Mouse (Mus musculus) heart, embryonic 13.5 days (tissue): ENCODE measurements around the gene Mllt1. TPM values are rescaled to one million over a fixed set of nuclear protein-coding genes. Genes with fewer than 3 reads are reported as not detected.
A peak's percentile ranks its signal among the peaks of the same experiment; 100 is the strongest.
"Not testable (repeated sequence)": the region's sequence is repeated elsewhere in the genome, so short reads cannot be mapped to it uniquely, and the experiment has no call there.

Source experiments
- ATAC-seq: fragments of 200-750 bp; cut with Nextera tagmentation; 2 replicates; pipeline ENCODE4 v1.8.0; 2017; ENCODE audit warnings: moderate TSS enrichment; ENCODE audit not compliant: insufficient number of reproducible peaks, low FRiP score, low TSS enrichment; ENCODE audit errors: extremely low read depth
- H3K27ac ChIP-seq: fragments of 300-500 bp; sonication (generic); replicated peaks from 2 replicates; pipeline ENCODE4 v1.5.1; 2015; ENCODE audit warnings: moderate library complexity, mild to moderate bottlenecking, inconsistent platforms
- H3K27me3 ChIP-seq: fragments of 300-500 bp; sonication (generic); replicated peaks from 2 replicates; pipeline ENCODE4 v1.6.1; 2015; ENCODE audit warnings: mild to moderate bottlenecking, inconsistent platforms
- H3K36me3 ChIP-seq: fragments of 300-500 bp; sonication (generic); 2 replicates; pipeline ENCODE4 v1.6.1; 2015; ENCODE audit warnings: mild to moderate bottlenecking, inconsistent platforms
- H3K4me1 ChIP-seq: fragments of 300-500 bp; sonication (generic); 2 replicates; pipeline ENCODE4 v1.6.1; 2015; ENCODE audit warnings: inconsistent platforms
- H3K4me2 ChIP-seq: fragments of 300-500 bp; sonication (generic); 2 replicates; pipeline ENCODE4 v1.6.1; 2015; ENCODE audit warnings: inconsistent platforms, mild to moderate bottlenecking, moderate library complexity
- H3K4me3 ChIP-seq: fragments of 300-500 bp; sonication (generic); 2 replicates; pipeline ENCODE4 v1.5.1; 2015; ENCODE audit warnings: moderate library complexity, mild to moderate bottlenecking, inconsistent platforms
- H3K9ac ChIP-seq: fragments of 300-500 bp; sonication (generic); 2 replicates; pipeline ENCODE4 v1.6.1; 2015; ENCODE audit warnings: inconsistent platforms, mild to moderate bottlenecking, moderate library complexity
- H3K9me3 ChIP-seq: fragments of 300-500 bp; sonication (generic); 2 replicates; pipeline ENCODE4 v1.6.1; 2016; ENCODE audit warnings: inconsistent platforms
- WGBS: fragments of 180-500 bp; shearing (Covaris S2); methylation state at CpG from one replicate; pipeline ENCODE4 v1.1.7; 2015; ENCODE audit warnings: mixed read lengths; 5-methylcytosine and 5-hydroxymethylcytosine counted together
- polyA plus RNA-seq: library from polyadenylated mRNA; unstranded; fragments of >200 nt; fragmentation: Nextera tagmentation; extraction: Ambion mirVana; gene quantifications from 2 replicates; pipeline ENCODE4 v1.2.1, GENCODE M21; 2015

The Mllt1 gene
- polyA plus RNA-seq, 1 experiment from 2014 or later, result 34.8 TPM

DNA sequence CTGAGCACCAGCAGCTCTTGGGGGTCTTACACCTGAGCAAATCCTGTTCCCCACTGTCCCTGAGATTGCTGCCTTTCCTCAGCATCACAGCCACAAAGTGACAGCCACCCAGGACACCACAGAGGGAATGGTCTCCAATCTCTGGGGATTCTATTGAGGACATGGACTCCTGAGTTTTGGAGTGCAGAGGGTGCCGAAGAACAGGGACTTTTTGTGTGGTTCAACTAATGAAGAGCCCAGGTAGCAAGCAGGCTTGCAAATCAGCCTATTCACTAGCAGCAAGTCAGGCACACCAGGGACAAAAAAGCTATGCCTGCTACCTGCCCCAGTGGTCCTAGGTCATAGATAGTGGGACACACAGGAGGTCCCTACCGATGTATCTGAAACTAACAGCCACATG is 1.8 kb downstream of the Mllt1 start:
- H3K9ac ChIP-seq, result peak overlapping the region; percentile 98
- no peak overlapping the region for H3K27ac ChIP-seq
- peak overlapping the region; percentile 16; the same call in 1 of the 2 replicates for H3K4me3 ChIP-seq
- H3K36me3 ChIP-seq, result no peaks in the 10 kb centered on the region
- H3K9me3 ChIP-seq, result no peaks in the 10 kb centered on the region
- H3K27me3 ChIP-seq, result 0 out of 2 replicates have a peak, but pooled peaks cover 5% of the 10 kb centered on the region
- peaks cover 50% of the 10 kb centered on the region for H3K4me1 ChIP-seq
- no peak for ATAC-seq
- peak overlapping the region; percentile 96 for H3K4me2 ChIP-seq
- WGBS, result 87% methylated on average over 2 of the region's 2 CpGs

DNA sequence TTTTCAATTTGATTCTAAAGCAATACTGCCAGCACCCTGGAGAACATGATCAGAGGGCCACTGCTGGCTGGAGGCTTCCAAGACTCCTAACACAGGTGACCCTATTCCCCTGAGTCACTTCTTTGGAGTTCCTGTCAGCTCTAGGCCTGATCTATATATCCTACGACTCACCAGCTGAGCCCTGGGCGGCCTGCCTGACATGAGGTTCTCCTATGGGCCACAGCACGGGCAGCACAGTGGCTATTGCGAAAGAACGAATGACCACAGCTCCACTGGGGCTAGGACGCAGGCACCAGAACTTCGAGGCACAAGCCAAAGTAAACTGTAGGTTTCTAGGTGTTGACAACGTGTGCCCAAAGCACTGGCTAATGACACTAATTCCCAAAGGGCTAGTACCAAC is 5.2 kb downstream of the Mllt1 start:
- WGBS, result 77% methylated on average over 8 of the region's 8 CpGs
- Histone ChIP-seq H3K4me2 (no peak overlapping the region), H3K9ac (0 out of 2 replicates have a peak overlapping the region, but pooled peaks have one; percentile 2), H3K27me3 (no peaks in the 10 kb centered on the region), H3K4me3 (no peak overlapping the region), H3K27ac (peak overlapping the region; percentile 63), H3K36me3 (peaks cover 21% of the 10 kb centered on the region), H3K4me1 (peaks cover 56% of the 10 kb centered on the region), H3K9me3 (no peaks in the 10 kb centered on the region)
- no peak for ATAC-seq

DNA sequence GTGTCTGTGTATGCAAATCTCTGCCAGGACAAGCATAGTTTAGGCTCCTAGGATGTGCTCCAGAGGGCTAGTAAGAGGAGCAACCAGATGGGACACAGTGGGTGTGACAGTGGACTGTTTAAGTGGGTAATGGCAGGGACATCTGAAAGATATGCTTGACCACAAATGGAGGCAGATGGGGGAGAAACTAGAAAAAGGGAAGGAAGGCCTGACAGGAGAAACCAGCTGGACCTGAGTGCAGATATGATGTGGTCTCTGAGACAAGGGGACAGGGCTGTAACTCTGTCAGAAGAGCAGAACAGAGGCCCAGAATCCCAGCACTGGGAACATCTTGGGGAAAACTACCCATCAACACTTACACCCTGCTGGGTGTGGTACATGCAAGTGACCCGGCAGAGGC is 5.7 kb downstream of the Mllt1 start:
- no peaks in the 10 kb centered on the region for H3K27me3 ChIP-seq
- H3K4me2 ChIP-seq, result no peak overlapping the region
- peak overlapping the region; percentile 63 for H3K27ac ChIP-seq
- WGBS, result 68% methylated on average over 1 of the region's 1 CpGs
- peaks cover 25% of the 10 kb centered on the region for H3K36me3 ChIP-seq
- no peak for ATAC-seq
- peak overlapping the region; percentile 2; the same call in 1 of the 2 replicates for H3K9ac ChIP-seq
- no peak overlapping the region for H3K4me3 ChIP-seq
- H3K9me3 ChIP-seq, result no peaks in the 10 kb centered on the region
- H3K4me1 ChIP-seq, result peaks cover 53% of the 10 kb centered on the region

DNA sequence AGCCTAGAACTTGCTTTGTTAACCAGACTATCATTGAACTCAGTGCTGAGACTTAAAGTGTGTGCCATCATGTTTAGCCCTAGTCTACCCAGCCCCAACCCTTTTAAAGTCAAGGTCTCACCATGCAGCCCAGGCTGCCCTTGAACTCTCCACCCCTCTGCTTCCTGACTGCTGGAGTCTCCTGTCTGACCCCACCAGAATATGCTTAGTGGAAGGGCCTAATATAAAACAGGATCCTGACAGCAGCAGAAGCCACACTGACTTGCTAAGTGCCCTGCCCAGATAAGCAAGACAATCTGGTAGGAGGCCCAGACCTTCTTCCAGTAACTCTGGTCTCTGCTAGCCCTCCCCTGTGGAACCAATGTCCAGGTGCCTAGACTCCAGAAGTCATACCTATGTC is 6.1 kb downstream of the Mllt1 start:
- Histone ChIP-seq H3K9ac (peak overlapping the region; percentile 2; the same call in 1 of the 2 replicates), H3K36me3 (peaks cover 30% of the 10 kb centered on the region), H3K27ac (peak overlapping the region; percentile 63), H3K9me3 (no peaks in the 10 kb centered on the region), H3K4me2 (no peak overlapping the region), H3K4me1 (peaks cover 49% of the 10 kb centered on the region), H3K4me3 (no peak overlapping the region), H3K27me3 (no peaks in the 10 kb centered on the region)
- no peak for ATAC-seq

DNA sequence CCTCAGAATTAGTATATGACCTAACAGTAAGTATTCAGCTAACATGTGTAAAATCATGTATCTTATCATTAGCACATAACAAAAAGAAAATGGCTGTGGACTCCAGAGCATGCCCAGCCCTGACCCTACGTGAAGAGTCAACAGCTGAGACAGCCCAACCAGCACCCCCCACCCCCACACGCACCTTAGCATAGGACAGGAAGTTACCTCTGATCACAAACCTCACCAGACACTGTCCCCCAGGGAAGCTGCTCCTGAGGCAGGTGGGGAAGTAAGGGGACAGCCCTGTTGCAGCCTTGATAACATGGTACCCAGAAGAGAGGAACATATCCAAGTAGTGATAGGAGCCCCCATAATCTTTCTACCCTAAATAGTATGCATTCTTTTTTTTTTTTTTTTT is 9.2 kb downstream of the Mllt1 start:
- WGBS, result 90% methylated on average over 2 of the region's 2 CpGs

DNA sequence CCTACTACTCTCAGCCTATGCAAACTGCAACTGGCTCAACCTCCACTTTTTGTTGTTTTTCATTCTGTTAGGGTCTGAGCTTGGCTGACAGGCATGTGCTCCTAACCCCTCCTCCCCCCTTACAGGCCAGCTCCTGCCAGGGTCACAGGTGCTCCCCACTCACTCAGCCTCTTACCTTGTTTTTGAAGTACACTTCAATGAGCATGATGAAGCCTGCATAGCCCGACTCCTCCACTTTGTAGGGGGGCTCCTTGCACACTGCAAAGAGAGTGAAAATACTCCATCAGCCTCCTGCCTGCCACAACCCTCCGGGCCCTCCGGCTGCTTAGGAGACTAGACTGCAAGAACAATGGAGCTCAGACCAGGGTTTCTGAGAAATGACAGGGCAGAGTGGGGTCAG is 15.5 kb downstream of the Mllt1 start:
- 81% methylated on average over 3 of the region's 3 CpGs for WGBS
- Histone ChIP-seq H3K36me3 (peaks cover 90% of the 10 kb centered on the region), H3K4me2 (no peak overlapping the region), H3K9ac (no peak overlapping the region), H3K27ac (no peak overlapping the region), H3K4me3 (no peak overlapping the region), H3K4me1 (peaks cover 8% of the 10 kb centered on the region; the same call in 1 of the 2 replicates), H3K27me3 (no peaks in the 10 kb centered on the region), H3K9me3 (no peaks in the 10 kb centered on the region)
- no peak for ATAC-seq

More for the DNA sequence above, 9.2 kb downstream of the Mllt1 start:
- Histone ChIP-seq H3K27ac (no peak overlapping the region), H3K4me3 (no peak overlapping the region), H3K9me3 (no peaks in the 10 kb centered on the region), H3K27me3 (no peaks in the 10 kb centered on the region), H3K4me1 (peaks cover 29% of the 10 kb centered on the region), H3K9ac (no peak overlapping the region), H3K4me2 (no peak overlapping the region), H3K36me3 (peaks cover 57% of the 10 kb centered on the region)
- ATAC-seq, result no peak

DNA sequence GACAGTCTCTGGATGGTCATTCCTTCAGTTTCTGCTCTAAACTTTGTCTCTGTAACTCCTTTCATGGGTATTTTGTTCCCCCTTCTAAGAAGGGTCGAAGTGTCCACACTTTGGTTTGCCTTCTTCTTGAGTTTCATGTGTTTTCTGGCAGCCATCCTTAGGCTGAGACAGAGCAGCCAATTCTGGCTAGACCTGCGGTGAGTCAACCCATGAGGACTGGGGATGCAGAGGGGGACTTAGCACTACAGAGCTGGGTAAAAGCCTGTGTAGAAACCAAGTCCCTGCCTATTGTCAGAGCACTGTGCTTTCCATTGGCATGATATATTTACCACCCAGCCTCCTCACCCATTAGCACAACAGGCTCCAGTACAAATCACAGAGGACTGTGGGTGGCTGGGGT is 18.0 kb downstream of the Mllt1 start:
- H3K9ac ChIP-seq, result no peak overlapping the region
- peaks cover 89% of the 10 kb centered on the region for H3K36me3 ChIP-seq
- H3K9me3 ChIP-seq, result no peaks in the 10 kb centered on the region
- WGBS, result 87% methylated on average over 2 of the region's 2 CpGs
- no peak overlapping the region for H3K27ac ChIP-seq
- H3K4me1 ChIP-seq, result peaks cover 8% of the 10 kb centered on the region; the same call in 1 of the 2 replicates
- H3K27me3 ChIP-seq, result no peaks in the 10 kb centered on the region
- H3K4me2 ChIP-seq, result no peak overlapping the region
- H3K4me3 ChIP-seq, result no peak overlapping the region
- no peak for ATAC-seq

DNA sequence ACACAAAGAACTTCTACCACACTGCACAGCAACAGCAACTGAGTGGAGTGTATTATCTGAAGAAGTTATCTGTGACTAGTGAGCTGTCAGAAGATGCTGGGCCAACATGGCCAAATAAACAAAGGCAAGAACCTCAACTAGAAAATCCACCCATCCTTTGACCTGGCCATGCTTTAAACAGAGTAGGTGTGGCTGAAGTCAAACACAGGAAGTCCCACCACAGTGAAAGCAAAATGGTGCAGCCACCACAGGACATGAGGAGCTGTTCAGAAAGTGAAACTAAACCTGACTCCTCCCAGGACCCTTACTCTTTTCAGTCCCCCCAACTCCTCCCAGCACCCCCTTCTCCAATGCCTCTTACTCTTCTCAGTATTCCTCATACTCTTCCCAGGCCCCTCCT is 21.8 kb downstream of the Mllt1 start:
- Histone ChIP-seq H3K4me1 (peaks cover 11% of the 10 kb centered on the region), H3K36me3 (peaks cover 89% of the 10 kb centered on the region), H3K4me3 (no peak overlapping the region), H3K4me2 (no peak overlapping the region), H3K9ac (no peak overlapping the region), H3K9me3 (no peaks in the 10 kb centered on the region), H3K27ac (no peak overlapping the region), H3K27me3 (no peaks in the 10 kb centered on the region)
- no peak for ATAC-seq

DNA sequence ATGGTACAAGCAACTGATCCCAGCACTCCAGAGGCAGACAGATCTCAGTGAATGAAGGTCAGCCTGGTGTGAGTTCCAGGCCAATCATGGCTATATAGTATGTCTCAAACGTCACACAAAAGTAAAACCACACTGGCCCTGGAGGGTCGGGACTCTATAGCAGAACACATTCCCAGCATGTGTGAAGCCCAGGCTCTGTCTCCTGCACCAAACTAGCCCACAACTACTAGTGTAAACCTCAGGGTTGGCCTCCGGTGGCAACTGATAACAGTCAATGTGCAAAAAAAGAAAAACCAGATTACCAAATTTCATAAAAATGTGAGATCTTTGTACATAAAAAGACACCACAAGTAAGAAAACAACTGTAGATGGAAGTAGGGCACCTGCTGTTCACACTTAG is 22.2 kb downstream of the Mllt1 start:
- Histone ChIP-seq H3K4me3 (no peak overlapping the region), H3K4me2 (no peak overlapping the region), H3K4me1 (peaks cover 15% of the 10 kb centered on the region), H3K9ac (no peak overlapping the region), H3K9me3 (no peaks in the 10 kb centered on the region), H3K27me3 (no peaks in the 10 kb centered on the region), H3K27ac (no peak overlapping the region), H3K36me3 (peaks cover 84% of the 10 kb centered on the region)
- 75% methylated on average over 3 of the region's 3 CpGs for WGBS
- ATAC-seq, result no peak

DNA sequence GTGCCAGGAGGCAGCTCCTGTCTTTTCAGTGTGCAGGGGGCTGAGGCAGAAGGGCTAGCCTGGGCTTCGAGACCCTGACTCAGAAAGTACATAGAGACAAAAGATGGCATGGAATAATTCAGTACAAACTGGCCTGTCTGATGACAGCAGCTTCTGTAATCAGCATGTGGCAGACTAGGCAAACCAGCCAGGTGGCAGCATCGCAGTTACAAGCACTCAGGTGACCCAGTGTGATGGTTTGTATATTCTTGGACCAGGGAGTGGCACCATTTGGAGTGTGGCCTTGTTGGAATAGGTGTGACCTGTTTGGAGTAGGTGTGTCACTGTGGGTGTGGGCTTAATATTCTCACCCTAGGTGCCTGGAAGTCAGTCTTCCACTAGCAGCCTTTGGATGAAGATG is 25.5 kb downstream of the Mllt1 start:
- H3K27ac ChIP-seq, H3K4me3 ChIP-seq, ATAC-seq, H3K27me3 ChIP-seq, H3K4me2 ChIP-seq, H3K9me3 ChIP-seq, H3K9ac ChIP-seq: not testable (repeated sequence)
- H3K4me1 ChIP-seq, result peaks cover 21% of the 10 kb centered on the region
- H3K36me3 ChIP-seq, result peaks cover 82% of the 10 kb centered on the region
- WGBS, result 89% methylated on average over 2 of the region's 2 CpGs

DNA sequence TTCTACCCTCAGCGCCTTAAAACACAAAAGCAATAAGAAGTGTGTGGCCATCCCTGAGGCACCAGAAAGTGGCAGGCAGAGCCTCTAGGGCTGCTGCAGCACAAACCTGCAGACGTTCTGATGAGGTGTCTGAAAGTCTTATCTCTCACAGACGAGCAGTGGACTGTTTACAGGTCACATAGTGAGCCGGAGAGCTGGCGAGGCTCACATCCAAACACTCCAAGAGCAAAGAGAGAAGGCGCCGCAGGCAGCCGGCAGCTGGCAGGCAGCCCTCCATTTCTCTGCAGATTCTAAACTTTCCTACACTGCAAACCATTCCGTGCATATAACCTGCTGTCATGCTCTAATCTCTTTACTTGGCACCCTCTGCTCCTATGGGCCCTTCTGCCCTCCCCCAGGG is 27.3 kb downstream of the Mllt1 start:
- Histone ChIP-seq H3K9me3 (no peaks in the 10 kb centered on the region), H3K27ac (peak overlapping the region; percentile 62), H3K4me3 (no peak overlapping the region), H3K4me2 (peak overlapping the region; percentile 24; the same call in 1 of the 2 replicates), H3K4me1 (peaks cover 20% of the 10 kb centered on the region), H3K27me3 (no peaks in the 10 kb centered on the region), H3K36me3 (peaks cover 84% of the 10 kb centered on the region), H3K9ac (peak overlapping the region; percentile 48; the same call in 1 of the 2 replicates)
- ATAC-seq, result no peak
- WGBS, result 19% methylated on average over 9 of the region's 9 CpGs

DNA sequence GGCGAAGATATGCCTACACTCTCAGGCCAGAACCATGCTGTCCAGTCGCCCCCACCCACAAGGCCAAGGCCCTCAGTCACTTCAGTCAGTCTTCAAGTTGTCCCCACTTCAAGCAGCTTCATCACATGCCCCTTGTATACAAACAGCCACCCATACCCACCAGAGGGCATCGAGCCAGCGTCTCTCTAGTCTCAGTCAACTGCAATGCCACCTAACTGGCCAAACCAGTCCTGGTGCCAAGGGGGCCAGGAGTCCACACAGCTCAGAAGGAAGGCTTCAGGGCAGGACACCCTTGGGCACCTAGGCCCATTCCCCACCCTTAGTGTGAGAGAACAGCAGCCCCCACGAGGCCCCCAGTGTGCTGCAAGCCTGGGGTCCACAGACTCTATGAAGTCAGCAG is 28.1 kb downstream of the Mllt1 start:
- H3K9me3 ChIP-seq, result no peaks in the 10 kb centered on the region
- H3K27ac ChIP-seq, result peak overlapping the region; percentile 62
- 83% methylated on average over 5 of the region's 5 CpGs for WGBS
- H3K4me2 ChIP-seq, result no peak overlapping the region
- no peak overlapping the region for H3K4me3 ChIP-seq
- 0 out of 2 replicates have a peak overlapping the region, but pooled peaks have one; percentile 14 for H3K9ac ChIP-seq
- peaks cover 20% of the 10 kb centered on the region for H3K4me1 ChIP-seq
- H3K27me3 ChIP-seq, result no peaks in the 10 kb centered on the region
- no peak for ATAC-seq
- peaks cover 84% of the 10 kb centered on the region for H3K36me3 ChIP-seq
